Mouse (Mus musculus) liver, adult 2 months (tissue): Measurements from ENCODE around the gene Zc3h10. TPM values are rescaled to one million over a fixed set of nuclear protein-coding genes. Genes with fewer than 3 reads are reported as not detected.

Experiments
- DNase-seq: peaks from one replicate; pipeline ENCODE4 v3.0.0-alpha.2; 2011; ENCODE audit warnings: low read depth, low spot score; ENCODE audit errors: extremely low read depth
- H3K27ac ChIP-seq: fragments of 200-500 bp; replicated peaks from 2 replicates; pipeline ENCODE4 v1.5.1; 2012; ENCODE audit warnings: low read depth, mild to moderate bottlenecking, control low read depth, inconsistent platforms, low read length; ENCODE audit not compliant: insufficient read depth
- H3K27me3 ChIP-seq: fragments of 200-500 bp; 2 replicates; pipeline ENCODE4 v1.6.1; 2012; ENCODE audit warnings: mild to moderate bottlenecking, moderate library complexity, low read length, inconsistent platforms; ENCODE audit not compliant: control insufficient read depth, insufficient read depth
- H3K36me3 ChIP-seq: fragments of 200-500 bp; 2 replicates; pipeline ENCODE4 v1.6.1; 2012; ENCODE audit warnings: low read length, inconsistent platforms; ENCODE audit not compliant: control insufficient read depth, insufficient read depth
- H3K4me1 ChIP-seq: fragments of 200-500 bp; 2 replicates; pipeline ENCODE4 v1.6.1; 2011; ENCODE audit warnings: low read length; ENCODE audit not compliant: control insufficient read depth, insufficient read depth
- H3K4me3 ChIP-seq: fragments of 200-500 bp; 2 replicates; pipeline ENCODE4 v1.5.1; 2011; ENCODE audit warnings: low read depth, mild to moderate bottlenecking, control low read depth, low read length, moderate library complexity; ENCODE audit not compliant: insufficient read depth
- H3K79me2 ChIP-seq: fragments of 200-500 bp; 2 replicates; pipeline ENCODE4 v1.6.1; 2012; ENCODE audit warnings: inconsistent platforms, mild to moderate bottlenecking, low read length, moderate library complexity; ENCODE audit not compliant: control insufficient read depth, insufficient read depth
- H3K9ac ChIP-seq: fragments of 200-500 bp; 2 replicates; pipeline ENCODE4 v1.6.1; 2012; ENCODE audit warnings: low read depth, mild to moderate bottlenecking, control low read depth, inconsistent platforms, low read length
- CTCF ChIP-seq: fragments of 200-500 bp; IDR thresholded peaks from 2 replicates; pipeline ENCODE4 v1.5.1; 2011; ENCODE audit warnings: low read depth, low read length, control low read depth
- POLR2A ChIP-seq: fragments of 200-500 bp; IDR thresholded peaks from 2 replicates; pipeline ENCODE4 v1.6.1; 2011; ENCODE audit warnings: low read length, control low read depth; ENCODE audit not compliant: insufficient read depth; ENCODE audit errors: extremely low read depth
- WGBS: fragments of 180-500 bp; shearing (Covaris S2); methylation state at CpG from one replicate; pipeline ENCODE4 v1.1.7; 2018; 5-methylcytosine and 5-hydroxymethylcytosine counted together
- polyA plus RNA-seq: library from polyadenylated mRNA; depleted of rRNA; stranded (reverse); fragments of >200 nt; gene quantifications from 2 replicates; pipeline ENCODE4 v1.2.3, GENCODE M21; 2012
- total RNA-seq: library from RNA; depleted of rRNA; stranded (reverse); fragments of >200 nt; gene quantifications from 2 replicates; pipeline ENCODE4 v1.2.3, GENCODE M21; 2014

Gene Zc3h10
- total and polyA plus RNA-seq, 2 experiments: 3.2 to 8.1 TPM

- 79% methylated on average over 4 of the region's 4 CpGs for WGBS
- no peak overlapping the region for H3K4me3 ChIP-seq
Observed at GRCm38 (mm10) chr10:128535624-128536265, 11.8 kb downstream of the Zc3h10 start.

GRCm38 (mm10) chr10:128535206-128535605, 12.4 kb downstream of the Zc3h10 start:
- H3K9ac ChIP-seq: no peak overlapping the region
- DNase-seq: no peak
- H3K79me2 ChIP-seq: no peaks in the 10 kb centered on the region
- 84% methylated on average over 2 of the region's 2 CpGs for WGBS
- H3K27me3 ChIP-seq: no peaks in the 10 kb centered on the region
- no peaks in the 10 kb centered on the region for H3K4me1 ChIP-seq
- no peaks in the 10 kb centered on the region for H3K36me3 ChIP-seq
- H3K4me3 ChIP-seq: no peak overlapping the region
- no peak for TF ChIP-seq CTCF
- TF ChIP-seq POLR2A: no peak
- H3K27ac ChIP-seq: no peak overlapping the region

More at GRCm38 (mm10) chr10:128535624-128536265, 11.8 kb downstream of the Zc3h10 start:
- no peaks in the 10 kb centered on the region for H3K79me2 ChIP-seq
- no peaks in the 10 kb centered on the region for H3K4me1 ChIP-seq
- no peak overlapping the region for H3K9ac ChIP-seq
- no peak overlapping the region for H3K27ac ChIP-seq
- no peak for TF ChIP-seq CTCF
- no peaks in the 10 kb centered on the region for H3K27me3 ChIP-seq
- no peaks in the 10 kb centered on the region for H3K36me3 ChIP-seq
- DNase-seq: no peak

- peak overlapping the region; percentile 5; the same call in 1 of the 2 replicates for H3K27ac ChIP-seq
- WGBS: 30% methylated on average over 28 of the region's 28 CpGs
Observed at GRCm38 (mm10) chr10:128526366-128527356, 20.9 kb downstream of the Zc3h10 start.

GRCm38 (mm10) chr10:128525671-128526308, 21.8 kb downstream of the Zc3h10 start, which contains the start of gene Esyt1:
Gene Esyt1, minus strand, starts transcription at chr10:128525871.
- TF ChIP-seq POLR2A (peak; percentile 76), CTCF (0 out of 2 replicates have a peak, but pooled peaks have one; percentile 5)
- H3K36me3 ChIP-seq: no peaks in the 10 kb centered on the region
- under 1% methylated on average over 37 of the region's 37 CpGs for WGBS
- H3K4me1 ChIP-seq: no peaks in the 10 kb centered on the region; the same call in 1 of the 2 replicates
- no peaks in the 10 kb centered on the region for H3K79me2 ChIP-seq
- H3K4me3 ChIP-seq: peak within 1 kb of the TSS; percentile 62
- peak within 1 kb of the TSS; percentile 5; the same call in 1 of the 2 replicates for H3K27ac ChIP-seq
- peak; percentile 99 for DNase-seq
- no peaks in the 10 kb centered on the region for H3K27me3 ChIP-seq
- H3K9ac ChIP-seq: peak within 1 kb of the TSS; percentile 73

More at GRCm38 (mm10) chr10:128526366-128527356, 20.9 kb downstream of the Zc3h10 start:
- Histone ChIP-seq H3K36me3 (no peaks in the 10 kb centered on the region), H3K4me3 (peak overlapping the region; percentile 42), H3K79me2 (no peaks in the 10 kb centered on the region), H3K9ac (peak overlapping the region; percentile 62), H3K27me3 (no peaks in the 10 kb centered on the region), H3K4me1 (no peaks in the 10 kb centered on the region; the same call in 1 of the 2 replicates)
- TF ChIP-seq POLR2A (no peak), CTCF (no peak)
- no peak for DNase-seq

GRCm38 (mm10) chr10:128524732-128525662, 22.6 kb downstream of the Zc3h10 start:
- TF ChIP-seq POLR2A (no peak), CTCF (no peak)
- Histone ChIP-seq H3K4me3 (peak overlapping the region; percentile 62), H3K79me2 (no peaks in the 10 kb centered on the region), H3K27me3 (no peaks in the 10 kb centered on the region), H3K9ac (peak overlapping the region; percentile 73), H3K27ac (no peak overlapping the region), H3K4me1 (no peaks in the 10 kb centered on the region; the same call in 1 of the 2 replicates), H3K36me3 (no peaks in the 10 kb centered on the region)
- DNase-seq: no peak
- WGBS: 6% methylated on average over 58 of the region's 58 CpGs
